Mouse (Mus musculus): ENCODE results near the gene Gm10491. TPM values are rescaled to one million over a fixed set of nuclear protein-coding genes. Genes with fewer than 3 reads are reported as not detected.

Gene Gm10491
- polyA plus RNA-seq, 2 experiments: not detected

DNA sequence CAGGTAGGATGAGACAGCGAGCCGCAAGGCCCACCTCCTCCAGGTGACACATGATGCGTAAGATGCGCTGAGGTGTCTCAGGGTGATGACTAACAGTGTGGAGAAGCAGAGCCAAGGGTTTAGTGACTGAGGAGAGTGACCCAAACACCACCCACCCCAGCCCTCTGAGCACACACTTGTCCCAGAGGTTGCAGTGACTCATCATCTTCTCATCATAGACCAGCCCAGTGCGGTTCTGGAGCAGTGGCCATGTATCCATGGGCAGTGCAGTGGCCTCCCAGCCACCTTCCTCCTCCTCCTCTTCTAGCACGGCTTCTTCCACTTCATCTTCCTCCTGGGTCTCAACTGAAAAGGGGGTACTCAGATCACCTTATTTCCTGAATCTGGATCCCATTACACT lies 30.0 kb upstream of the Gm10491 start:
- Histone ChIP-seq H3K9me3 (ENCODE audit: control insufficient read depth, low read length) (no peaks in the 10 kb centered on the region), H3K4me3 (replicated peaks; ENCODE audit: low read length) (no peak overlapping the region), H3K27ac (replicated peaks; ENCODE audit: low read depth, low read length) (no peak overlapping the region), H3K36me3 (ENCODE audit: control insufficient read depth, insufficient read depth, low read length) (0 out of 2 replicates have a peak, but pooled peaks cover 17% of the 10 kb centered on the region), H3K9ac (ENCODE audit: low read depth, low read length, severe bottlenecking) (no peak overlapping the region), H3K4me2 (replicated peaks; ENCODE audit: low read depth, low read length, severe bottlenecking) (no peak overlapping the region), H3K27me3 (ENCODE audit: control insufficient read depth, insufficient read depth, low read length) (no peaks in the 10 kb centered on the region), H3K4me1 (ENCODE audit: control insufficient read depth, insufficient read depth, low read length) (no peaks in the 10 kb centered on the region)
- TF ChIP-seq POLR2A (IDR thresholded peaks at IDR 0.05; ENCODE audit: borderline replicate concordance, extremely low read depth, insufficient read depth, insufficient read length): no peak
- no peak for DNase-seq (ENCODE audit: low spot score)
- whole genome bisulfite sequencing: 99% methylated on average over 4 of the region's 6 CpGs
- no peak for ATAC-seq (ENCODE audit: low FRiP score, low read depth)

DNA sequence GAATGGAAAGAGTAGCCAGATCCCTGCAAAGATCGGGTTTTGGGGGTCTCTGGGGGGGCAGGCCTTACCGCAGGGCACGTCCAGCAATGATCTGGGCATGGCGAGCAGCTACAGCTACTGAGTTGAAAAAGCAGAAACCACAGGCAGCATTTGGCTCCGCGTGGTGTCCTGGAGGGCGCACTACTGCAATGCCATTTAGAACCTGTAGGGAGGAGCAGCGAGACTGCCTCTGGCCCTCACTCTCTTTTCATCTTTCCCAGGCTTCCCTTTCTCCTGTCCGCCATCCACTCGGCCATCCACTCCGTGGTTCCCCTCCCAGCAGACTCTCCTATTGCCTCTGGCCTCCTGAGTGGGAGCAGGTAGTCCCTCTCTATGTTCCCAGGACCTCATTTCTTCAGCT lies 29.2 kb upstream of the Gm10491 start:
- no peaks in the 10 kb centered on the region for H3K9me3 ChIP-seq (ENCODE audit: control insufficient read depth, low read length)
- no peak for TF ChIP-seq POLR2A (IDR thresholded peaks at IDR 0.05; ENCODE audit: borderline replicate concordance, extremely low read depth, insufficient read depth, insufficient read length)
- no peak overlapping the region for H3K27ac ChIP-seq (replicated peaks; ENCODE audit: low read depth, low read length)
- no peak overlapping the region for H3K4me2 ChIP-seq (replicated peaks; ENCODE audit: low read depth, low read length, severe bottlenecking)
- no peaks in the 10 kb centered on the region for H3K4me1 ChIP-seq (ENCODE audit: control insufficient read depth, insufficient read depth, low read length)
- H3K9ac ChIP-seq (ENCODE audit: low read depth, low read length, severe bottlenecking): no peak overlapping the region
- no peak overlapping the region for H3K4me3 ChIP-seq (replicated peaks; ENCODE audit: low read length)
- ATAC-seq (ENCODE audit: low FRiP score, low read depth) (no peak), DNase-seq (ENCODE audit: low spot score) (no peak)
- peaks cover 20% of the 10 kb centered on the region; the same call in 1 of the 2 replicates for H3K36me3 ChIP-seq (ENCODE audit: control insufficient read depth, insufficient read depth, low read length)
- WGBS: 39% methylated on average over 9 of the region's 11 CpGs
- no peaks in the 10 kb centered on the region for H3K27me3 ChIP-seq (ENCODE audit: control insufficient read depth, insufficient read depth, low read length)

DNA sequence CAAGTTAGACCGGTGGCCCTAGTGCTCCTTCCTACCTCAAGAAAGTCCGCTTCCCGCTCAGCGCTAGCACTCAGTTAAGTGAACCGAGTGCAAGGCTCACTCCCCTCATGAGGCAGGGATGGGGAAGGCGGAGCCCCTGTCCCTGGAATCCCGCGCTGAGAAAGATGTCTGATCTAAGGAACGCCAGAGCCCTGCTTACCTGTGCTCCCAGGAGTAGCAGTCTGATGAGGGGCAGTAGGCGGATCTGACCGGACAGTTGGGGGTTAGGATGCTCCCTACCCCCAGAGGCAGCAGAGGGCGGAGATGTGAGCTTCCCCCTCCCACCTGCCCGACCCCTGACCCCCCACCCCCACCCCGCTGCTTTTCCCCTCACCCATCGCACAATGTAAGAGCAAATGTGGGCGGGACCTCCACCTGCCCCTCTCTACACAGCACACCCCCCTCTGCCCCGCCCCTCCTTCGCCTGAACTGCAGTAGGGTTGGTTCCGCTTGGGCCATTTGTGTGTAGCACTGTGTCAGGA lies 20.7 kb upstream of the Gm10491 start, which contains the start of gene Eras:
TSS of gene Eras (minus strand) at position 338 of the 521 bp plus-strand sequence.
- no peak for DNase-seq (ENCODE audit: low spot score)

DNA sequence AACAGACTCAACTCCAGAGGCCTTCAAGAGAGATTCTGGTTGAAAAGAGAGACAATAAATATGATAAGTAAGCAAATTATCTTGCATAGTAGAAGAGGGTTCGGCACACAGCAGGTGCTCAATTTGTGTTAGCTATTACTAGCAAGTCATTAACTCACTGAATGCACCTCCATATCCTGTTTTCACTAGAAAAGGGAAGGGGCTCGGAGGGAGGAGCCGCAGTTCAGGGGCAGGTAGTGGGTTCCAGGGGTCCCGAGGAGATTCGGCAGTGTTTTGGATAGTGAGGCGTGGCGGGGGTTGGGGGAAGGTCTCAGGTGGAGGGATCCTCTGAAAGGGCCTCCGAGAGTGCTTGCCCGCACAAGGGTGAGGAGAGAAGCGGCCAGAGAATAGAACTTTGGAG lies 19.5 kb upstream of the Gm10491 start:
- H3K27ac ChIP-seq (replicated peaks; ENCODE audit: low read depth, low read length): no peak overlapping the region
- peaks cover 15% of the 10 kb centered on the region for H3K27me3 ChIP-seq (ENCODE audit: control insufficient read depth, insufficient read depth, low read length)
- no peak for TF ChIP-seq POLR2A (IDR thresholded peaks at IDR 0.05; ENCODE audit: borderline replicate concordance, extremely low read depth, insufficient read depth, insufficient read length)
- no peak overlapping the region for H3K4me3 ChIP-seq (replicated peaks; ENCODE audit: low read length)
- no peaks in the 10 kb centered on the region for H3K4me1 ChIP-seq (ENCODE audit: control insufficient read depth, insufficient read depth, low read length)
- no peaks in the 10 kb centered on the region; the same call in 1 of the 2 replicates for H3K9me3 ChIP-seq (ENCODE audit: control insufficient read depth, low read length)
- DNase-seq (ENCODE audit: low spot score): no peak
- H3K4me2 ChIP-seq (replicated peaks; ENCODE audit: low read depth, low read length, severe bottlenecking): no peak overlapping the region
- no peak for ATAC-seq (ENCODE audit: low FRiP score, low read depth)
- H3K9ac ChIP-seq (ENCODE audit: low read depth, low read length, severe bottlenecking): no peak overlapping the region
- peaks cover 19% of the 10 kb centered on the region; the same call in 1 of the 2 replicates for H3K36me3 ChIP-seq (ENCODE audit: control insufficient read depth, insufficient read depth, low read length)
- 21% methylated on average over 10 of the region's 10 CpGs for WGBS

More for the DNA sequence above, 20.7 kb upstream of the Gm10491 start, which contains the start of gene Eras:
- no peak for ATAC-seq (ENCODE audit: low FRiP score, low read depth)
- Histone ChIP-seq H3K4me2 (replicated peaks; ENCODE audit: low read depth, low read length, severe bottlenecking) (no peak within 1 kb of the TSS), H3K9ac (ENCODE audit: low read depth, low read length, severe bottlenecking) (no peak within 1 kb of the TSS), H3K27me3 (ENCODE audit: control insufficient read depth, insufficient read depth, low read length) (peaks cover 9% of the 10 kb centered on the region; the same call in 1 of the 2 replicates), H3K4me3 (replicated peaks; ENCODE audit: low read length) (no peak within 1 kb of the TSS), H3K4me1 (ENCODE audit: control insufficient read depth, insufficient read depth, low read length) (no peaks in the 10 kb centered on the region), H3K36me3 (ENCODE audit: control insufficient read depth, insufficient read depth, low read length) (peaks cover 22% of the 10 kb centered on the region; the same call in 1 of the 2 replicates), H3K9me3 (ENCODE audit: control insufficient read depth, low read length) (no peaks in the 10 kb centered on the region; the same call in 1 of the 2 replicates), H3K27ac (replicated peaks; ENCODE audit: low read depth, low read length) (no peak within 1 kb of the TSS)
- WGBS: 16% methylated on average over 16 of the region's 19 CpGs
- no peak for TF ChIP-seq POLR2A (IDR thresholded peaks at IDR 0.05; ENCODE audit: borderline replicate concordance, extremely low read depth, insufficient read depth, insufficient read length)

DNA sequence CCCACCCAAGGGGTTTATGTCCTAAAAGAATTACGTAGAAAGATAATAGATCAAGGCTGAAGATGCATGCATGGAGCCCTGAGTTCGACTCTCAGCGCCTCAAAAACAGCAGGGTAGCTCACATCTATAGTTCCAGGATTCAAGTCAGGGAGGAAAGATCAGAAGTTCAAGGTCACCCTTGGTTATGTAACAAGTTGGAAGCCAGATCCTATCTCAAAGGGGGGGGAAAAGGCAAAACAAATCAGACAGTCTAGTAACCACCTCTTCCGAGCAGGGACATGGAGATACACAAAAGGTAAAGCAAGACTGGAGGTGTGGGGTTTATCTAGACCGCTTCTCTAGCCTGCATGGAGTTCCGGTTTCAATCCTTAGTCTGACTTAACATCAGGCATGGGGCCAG lies 18.6 kb upstream of the Gm10491 start:
- 64% methylated on average over 6 of the region's 6 CpGs for WGBS
- H3K4me2 ChIP-seq (replicated peaks; ENCODE audit: low read depth, low read length, severe bottlenecking): no peak overlapping the region
- no peak overlapping the region for H3K27ac ChIP-seq (replicated peaks; ENCODE audit: low read depth, low read length)
- no peaks in the 10 kb centered on the region; the same call in 1 of the 2 replicates for H3K9me3 ChIP-seq (ENCODE audit: control insufficient read depth, low read length)
- H3K4me3 ChIP-seq (replicated peaks; ENCODE audit: low read length): no peak overlapping the region
- H3K27me3 ChIP-seq (ENCODE audit: control insufficient read depth, insufficient read depth, low read length): peaks cover 23% of the 10 kb centered on the region
- no peaks in the 10 kb centered on the region for H3K4me1 ChIP-seq (ENCODE audit: control insufficient read depth, insufficient read depth, low read length)
- peaks cover 16% of the 10 kb centered on the region; the same call in 1 of the 2 replicates for H3K36me3 ChIP-seq (ENCODE audit: control insufficient read depth, insufficient read depth, low read length)
- ATAC-seq (ENCODE audit: low FRiP score, low read depth) (no peak), DNase-seq (ENCODE audit: low spot score) (no peak)
- TF ChIP-seq POLR2A (IDR thresholded peaks at IDR 0.05; ENCODE audit: borderline replicate concordance, extremely low read depth, insufficient read depth, insufficient read length): no peak
- no peak overlapping the region for H3K9ac ChIP-seq (ENCODE audit: low read depth, low read length, severe bottlenecking)
